Mouse (Mus musculus) liver, adult 2 months (tissue): Measurements from ENCODE around the gene Smndc1. TPM values are rescaled to one million over a fixed set of nuclear protein-coding genes. Genes with fewer than 3 reads are reported as not detected.

ENCODE experiments used
- DNase-seq: peaks from one replicate; pipeline ENCODE4 v3.0.0-alpha.2; 2011; ENCODE audit warnings: low read depth, low spot score; ENCODE audit errors: extremely low read depth
- H3K27ac ChIP-seq: fragments of 200-500 bp; replicated peaks from 2 replicates; pipeline ENCODE4 v1.5.1; 2012; ENCODE audit warnings: low read depth, mild to moderate bottlenecking, control low read depth, inconsistent platforms, low read length; ENCODE audit not compliant: insufficient read depth
- H3K27me3 ChIP-seq: fragments of 200-500 bp; 2 replicates; pipeline ENCODE4 v1.6.1; 2012; ENCODE audit warnings: mild to moderate bottlenecking, moderate library complexity, low read length, inconsistent platforms; ENCODE audit not compliant: control insufficient read depth, insufficient read depth
- H3K36me3 ChIP-seq: fragments of 200-500 bp; 2 replicates; pipeline ENCODE4 v1.6.1; 2012; ENCODE audit warnings: low read length, inconsistent platforms; ENCODE audit not compliant: control insufficient read depth, insufficient read depth
- H3K4me1 ChIP-seq: fragments of 200-500 bp; 2 replicates; pipeline ENCODE4 v1.6.1; 2011; ENCODE audit warnings: low read length; ENCODE audit not compliant: control insufficient read depth, insufficient read depth
- H3K4me3 ChIP-seq: fragments of 200-500 bp; 2 replicates; pipeline ENCODE4 v1.5.1; 2011; ENCODE audit warnings: low read depth, mild to moderate bottlenecking, control low read depth, low read length, moderate library complexity; ENCODE audit not compliant: insufficient read depth
- H3K79me2 ChIP-seq: fragments of 200-500 bp; 2 replicates; pipeline ENCODE4 v1.6.1; 2012; ENCODE audit warnings: inconsistent platforms, mild to moderate bottlenecking, low read length, moderate library complexity; ENCODE audit not compliant: control insufficient read depth, insufficient read depth
- H3K9ac ChIP-seq: fragments of 200-500 bp; 2 replicates; pipeline ENCODE4 v1.6.1; 2012; ENCODE audit warnings: low read depth, mild to moderate bottlenecking, control low read depth, inconsistent platforms, low read length
- CTCF ChIP-seq: fragments of 200-500 bp; IDR thresholded peaks from 2 replicates; pipeline ENCODE4 v1.5.1; 2011; ENCODE audit warnings: low read depth, low read length, control low read depth
- POLR2A ChIP-seq: fragments of 200-500 bp; IDR thresholded peaks from 2 replicates; pipeline ENCODE4 v1.6.1; 2011; ENCODE audit warnings: low read length, control low read depth; ENCODE audit not compliant: insufficient read depth; ENCODE audit errors: extremely low read depth
- WGBS: fragments of 180-500 bp; shearing (Covaris S2); methylation state at CpG from one replicate; pipeline ENCODE4 v1.1.7; 2018; 5-methylcytosine and 5-hydroxymethylcytosine counted together
- polyA plus RNA-seq: library from polyadenylated mRNA; depleted of rRNA; stranded (reverse); fragments of >200 nt; gene quantifications from 2 replicates; pipeline ENCODE4 v1.2.3, GENCODE M21; 2012
- total RNA-seq: library from RNA; depleted of rRNA; stranded (reverse); fragments of >200 nt; gene quantifications from 2 replicates; pipeline ENCODE4 v1.2.3, GENCODE M21; 2014

Gene Smndc1
- total and polyA plus RNA-seq, 2 experiments, result 1.6 to 8.1 TPM

DNA sequence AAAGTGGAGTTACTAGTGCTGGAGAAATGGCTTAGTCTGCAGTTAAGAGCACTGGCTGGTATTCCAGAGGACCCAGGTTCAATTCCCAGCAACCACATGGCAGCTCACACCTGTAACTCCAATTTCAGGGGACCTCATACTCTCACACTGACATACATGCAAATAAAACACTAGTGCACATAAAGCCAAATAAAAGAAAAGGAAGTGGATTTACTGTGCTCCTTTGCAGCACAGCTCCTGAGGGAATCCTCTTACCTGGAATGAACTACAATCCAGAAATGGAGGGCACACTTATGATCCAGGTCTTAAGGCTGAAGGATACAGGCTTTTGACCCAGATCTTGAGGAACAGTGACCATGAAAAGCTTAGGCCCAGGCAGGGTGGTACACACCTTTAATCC, 3.3 kb upstream of the Smndc1 start:
- TF ChIP-seq POLR2A (no peak), CTCF (no peak)
- H3K4me1 ChIP-seq, result peaks cover 7% of the 10 kb centered on the region
- no peak overlapping the region for H3K9ac ChIP-seq
- no peak for DNase-seq
- H3K27ac ChIP-seq, result no peak overlapping the region
- H3K27me3 ChIP-seq, result no peaks in the 10 kb centered on the region
- H3K4me3 ChIP-seq, result no peak overlapping the region
- peaks cover 3% of the 10 kb centered on the region; the same call in 1 of the 2 replicates for H3K36me3 ChIP-seq
- peaks cover 7% of the 10 kb centered on the region; the same call in 1 of the 2 replicates for H3K79me2 ChIP-seq

DNA sequence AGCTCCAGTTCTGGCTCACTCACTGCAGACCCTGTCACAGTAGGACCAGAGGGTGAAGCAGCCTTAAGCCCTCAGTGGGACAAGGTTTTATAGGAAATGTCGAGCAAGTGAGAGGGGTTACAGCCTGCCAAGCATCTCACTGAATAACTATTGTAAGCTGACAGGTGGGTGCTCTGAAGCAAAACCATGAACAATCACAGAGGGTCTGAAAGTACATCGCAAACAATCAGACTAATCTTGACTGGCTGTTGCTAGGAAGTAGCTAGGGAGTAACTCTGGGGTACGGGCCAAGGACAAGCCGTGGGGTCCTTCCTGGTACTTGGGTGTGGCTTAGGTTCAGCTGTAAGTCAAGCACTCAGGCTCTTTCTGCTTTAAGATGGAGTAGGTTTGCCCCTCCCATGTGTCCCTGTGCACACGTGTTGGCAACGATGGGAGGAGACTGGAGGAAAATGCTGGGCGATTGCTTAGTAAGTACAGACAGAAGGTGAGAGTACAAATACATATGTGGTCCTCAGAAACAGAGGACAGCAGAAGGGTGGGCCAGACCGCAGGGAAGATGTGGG, 2.5 kb upstream of the Smndc1 start:
- H3K4me3 ChIP-seq, result no peak overlapping the region
- H3K79me2 ChIP-seq, result peaks cover 7% of the 10 kb centered on the region; the same call in 1 of the 2 replicates
- H3K9ac ChIP-seq, result no peak overlapping the region
- no peak overlapping the region for H3K27ac ChIP-seq
- peaks cover 10% of the 10 kb centered on the region for H3K36me3 ChIP-seq
- TF ChIP-seq CTCF (no peak), POLR2A (no peak)
- no peak for DNase-seq
- 77% methylated on average over 8 of the region's 8 CpGs for WGBS
- no peaks in the 10 kb centered on the region for H3K27me3 ChIP-seq
- H3K4me1 ChIP-seq, result peaks cover 7% of the 10 kb centered on the region

DNA sequence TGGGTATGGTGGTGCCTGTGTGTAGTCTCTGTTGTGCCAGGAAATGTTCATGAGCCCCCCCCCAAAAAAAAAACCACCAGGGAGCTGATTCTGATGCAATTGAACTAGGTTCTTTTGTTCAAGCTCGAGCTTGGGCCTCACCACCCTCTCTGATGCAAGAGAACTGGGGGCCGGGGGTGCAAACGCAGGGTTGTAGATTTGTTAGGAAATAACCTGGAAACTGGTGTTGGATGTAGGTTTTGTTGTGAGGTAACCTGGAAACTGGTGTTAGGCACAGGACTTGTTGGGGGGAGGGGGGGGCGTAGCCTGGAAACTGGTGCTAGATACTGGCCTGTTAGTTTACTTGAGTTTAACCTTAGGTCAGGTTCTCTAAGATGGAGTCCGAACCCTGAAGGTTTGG, 1.4 kb upstream of the Smndc1 start:
- no peak overlapping the region; the same call in 1 of the 2 replicates for H3K4me3 ChIP-seq
- TF ChIP-seq CTCF (no peak), POLR2A (no peak)
- no peak for DNase-seq
- H3K9ac ChIP-seq, result no peak overlapping the region
- H3K4me1 ChIP-seq, result peaks cover 10% of the 10 kb centered on the region
- no peak overlapping the region for H3K27ac ChIP-seq
- H3K27me3 ChIP-seq, result no peaks in the 10 kb centered on the region
- peaks cover 10% of the 10 kb centered on the region; the same call in 1 of the 2 replicates for H3K79me2 ChIP-seq
- WGBS, result 54% methylated on average over 5 of the region's 5 CpGs
- H3K36me3 ChIP-seq, result peaks cover 20% of the 10 kb centered on the region

DNA sequence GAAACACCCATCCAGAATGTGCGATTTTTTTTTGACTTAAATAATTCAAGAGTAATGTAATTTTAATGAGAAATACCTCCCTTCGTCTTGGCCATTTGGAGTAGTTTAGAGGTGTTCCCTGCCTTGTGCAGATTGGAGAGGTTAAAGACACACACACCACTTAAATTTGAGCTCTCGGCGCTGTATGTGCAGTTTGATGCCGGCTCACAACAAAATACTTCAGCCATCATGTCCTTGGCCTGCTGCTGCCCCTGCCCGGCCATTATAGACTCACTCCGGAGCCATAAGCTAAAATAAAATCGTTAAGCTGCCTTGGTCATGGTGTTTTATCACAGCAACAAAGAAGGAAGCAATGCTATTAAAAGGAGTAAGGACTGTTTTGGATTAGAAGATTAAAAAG, 1.0 kb upstream of the Smndc1 start:
- H3K36me3 ChIP-seq, result peaks cover 21% of the 10 kb centered on the region
- no peaks in the 10 kb centered on the region for H3K27me3 ChIP-seq
- peaks cover 10% of the 10 kb centered on the region for H3K4me1 ChIP-seq
- WGBS, result 21% methylated on average over 8 of the region's 8 CpGs
- no peak for DNase-seq
- H3K79me2 ChIP-seq, result peaks cover 10% of the 10 kb centered on the region; the same call in 1 of the 2 replicates
- H3K9ac ChIP-seq, result no peak overlapping the region
- H3K27ac ChIP-seq, result no peak overlapping the region
- peak overlapping the region; percentile 63 for H3K4me3 ChIP-seq
- TF ChIP-seq POLR2A (no peak), CTCF (no peak)

DNA sequence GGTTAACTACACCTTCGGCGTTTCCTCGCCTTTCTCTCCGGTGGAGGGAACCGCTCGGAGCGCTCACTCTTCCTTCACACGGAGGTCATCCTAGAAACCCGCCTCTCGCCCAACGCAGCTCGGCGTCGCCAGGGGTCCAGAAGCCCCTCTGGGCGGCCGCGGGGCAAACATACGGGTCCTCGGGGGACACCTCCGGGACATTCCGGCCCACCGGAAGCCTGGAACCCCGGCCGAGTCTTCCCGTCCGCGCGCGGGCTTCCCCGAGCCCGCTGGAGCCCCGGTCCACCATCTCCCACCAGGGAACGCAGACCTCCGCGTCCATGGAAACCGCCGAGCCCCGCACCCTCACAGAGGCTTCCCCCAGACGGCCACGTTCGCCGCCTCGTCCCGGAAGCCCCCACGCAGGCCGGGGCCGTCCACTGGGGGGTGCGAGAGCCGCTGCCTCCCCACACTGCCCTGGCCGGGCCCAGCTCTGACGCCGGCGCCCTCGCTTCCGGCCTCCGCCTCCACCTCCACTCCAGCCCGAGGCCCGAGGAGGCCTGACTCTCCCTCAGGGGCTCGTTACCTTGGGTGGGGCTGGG, 437 bp downstream of the Smndc1 start:
- Histone ChIP-seq H3K27ac (peak overlapping the region; percentile 84), H3K4me1 (peaks cover 11% of the 10 kb centered on the region), H3K27me3 (no peaks in the 10 kb centered on the region), H3K36me3 (peaks cover 31% of the 10 kb centered on the region), H3K79me2 (peaks cover 10% of the 10 kb centered on the region; the same call in 1 of the 2 replicates), H3K9ac (peak overlapping the region; percentile 98), H3K4me3 (peak overlapping the region; percentile 82)
- no peak for DNase-seq
- WGBS, result under 1% methylated on average over 59 of the region's 59 CpGs
- TF ChIP-seq CTCF (no peak), POLR2A (no peak)

DNA sequence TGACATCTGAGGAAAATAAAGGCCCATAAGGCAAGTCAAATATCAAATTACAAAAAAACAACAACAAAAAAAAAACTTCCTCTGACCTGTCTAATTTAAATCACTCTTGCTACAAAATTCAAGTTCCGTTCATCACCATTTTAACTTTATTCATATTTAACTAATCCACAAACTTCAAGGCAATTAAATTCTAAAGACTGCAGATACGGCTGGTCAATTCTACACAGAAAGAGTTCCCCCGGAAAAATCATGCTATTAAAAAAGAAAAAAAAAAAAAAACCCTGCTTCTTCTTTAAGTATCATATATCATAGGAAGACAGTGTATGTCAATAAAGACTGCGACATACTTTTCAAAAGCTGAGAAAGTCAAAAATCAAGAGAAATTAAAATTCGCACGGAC, 961 bp downstream of the Smndc1 start:
- DNase-seq, result no peak
- Histone ChIP-seq H3K27me3 (no peaks in the 10 kb centered on the region), H3K4me3 (peak overlapping the region; percentile 82), H3K79me2 (peaks cover 10% of the 10 kb centered on the region; the same call in 1 of the 2 replicates), H3K9ac (peak overlapping the region; percentile 98), H3K4me1 (peaks cover 11% of the 10 kb centered on the region), H3K36me3 (peaks cover 31% of the 10 kb centered on the region), H3K27ac (peak overlapping the region; percentile 84)
- WGBS, result 9% methylated on average over 6 of the region's 6 CpGs
- TF ChIP-seq CTCF (no peak), POLR2A (no peak)
